Mouse (Mus musculus): ENCODE results near the gene Opn4.
A peak's percentile ranks its signal among the peaks of the same experiment; 100 is the strongest.

Gene Opn4

DNA sequence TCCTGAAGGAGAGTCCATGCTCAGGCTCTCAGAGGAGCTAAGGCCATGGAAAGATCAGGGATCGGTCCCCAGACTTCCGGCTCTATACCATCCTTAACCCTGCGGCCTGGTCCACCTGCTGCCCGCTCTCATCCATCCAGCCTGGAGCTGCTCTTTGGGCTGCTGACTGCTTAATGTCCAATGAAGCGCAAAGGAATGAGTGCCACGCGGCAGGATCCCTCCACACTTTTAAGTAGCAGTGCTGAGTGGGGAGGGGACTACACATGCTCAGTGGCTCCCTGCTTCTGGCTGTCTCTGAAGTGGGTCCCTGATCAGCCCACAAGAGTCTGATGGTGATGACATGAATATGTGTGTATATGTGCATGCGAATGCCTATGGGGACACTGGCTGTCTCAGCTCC is at the start of gene Opn4:
Gene Opn4 (minus strand): TSS at position 202 of the 400 bp plus-strand sequence.
- no peak for DNase-seq

DNA sequence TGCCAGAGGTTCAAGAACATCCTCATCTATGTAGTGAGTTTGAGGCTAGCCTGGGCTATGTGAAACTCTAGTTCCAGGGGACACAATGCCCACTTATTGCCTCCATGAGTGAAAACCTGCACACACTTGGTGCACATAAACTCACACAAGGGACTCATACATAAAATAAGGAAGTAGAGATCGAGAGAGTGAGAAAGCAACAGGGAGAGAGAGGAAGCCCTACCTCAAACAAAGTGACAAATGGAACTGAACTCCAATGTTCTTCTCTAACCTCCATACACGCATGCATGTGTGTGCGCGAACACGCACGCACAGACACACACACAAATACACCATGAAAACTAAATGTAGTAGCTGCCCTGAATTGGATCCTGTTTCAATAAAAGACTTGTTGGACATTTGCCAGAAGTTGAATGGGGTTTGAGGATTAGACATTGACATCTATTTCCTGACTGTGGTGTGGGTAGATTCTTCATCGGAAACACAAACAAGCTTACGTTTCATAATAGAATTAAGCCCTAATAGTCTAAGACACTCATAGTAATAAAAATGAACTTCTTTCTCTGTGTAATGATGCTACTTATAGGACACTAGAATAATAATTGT is 48.0 kb upstream of the Opn4 start:
- no peak for DNase-seq

DNA sequence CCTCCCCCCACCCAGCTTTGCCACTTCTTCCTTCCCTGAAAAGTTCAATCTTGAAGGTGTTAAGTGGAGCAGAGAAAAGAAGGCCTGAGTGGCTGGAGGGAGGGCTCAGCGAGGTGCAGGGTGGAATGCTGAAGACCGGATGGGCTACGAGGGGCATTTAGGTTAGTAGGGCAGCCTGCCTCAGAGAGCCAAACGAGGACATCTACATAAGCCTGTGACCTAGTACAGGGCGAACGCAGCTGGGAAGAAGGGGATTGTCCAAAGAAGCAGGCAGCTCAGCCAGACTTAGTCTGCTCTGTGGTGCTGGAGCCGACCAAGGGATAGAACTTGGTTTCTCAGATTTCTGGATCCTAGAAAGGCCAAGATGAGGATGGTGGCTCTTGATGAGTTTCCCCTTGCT is 44.2 kb upstream of the Opn4 start:
- DNase-seq: no peak

DNA sequence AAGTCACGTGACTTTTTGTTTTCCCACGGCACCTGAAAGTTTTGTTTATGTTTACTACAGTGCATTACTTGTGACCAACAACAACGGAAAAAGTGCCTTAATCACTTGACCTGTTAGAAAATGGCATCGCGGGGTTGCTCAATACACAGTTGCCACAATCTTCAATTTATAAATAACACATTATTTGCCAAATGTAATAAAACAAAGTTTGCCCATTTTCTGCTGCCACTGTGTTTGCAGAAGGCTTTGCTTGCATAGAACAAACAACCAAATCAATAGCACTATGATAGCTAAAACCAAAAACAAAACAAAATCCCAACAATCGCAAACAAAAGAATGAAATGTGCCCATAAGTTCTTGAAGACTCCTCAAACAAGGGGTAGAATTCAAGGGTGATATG is 35.8 kb upstream of the Opn4 start:
- DNase-seq: no peak

DNA sequence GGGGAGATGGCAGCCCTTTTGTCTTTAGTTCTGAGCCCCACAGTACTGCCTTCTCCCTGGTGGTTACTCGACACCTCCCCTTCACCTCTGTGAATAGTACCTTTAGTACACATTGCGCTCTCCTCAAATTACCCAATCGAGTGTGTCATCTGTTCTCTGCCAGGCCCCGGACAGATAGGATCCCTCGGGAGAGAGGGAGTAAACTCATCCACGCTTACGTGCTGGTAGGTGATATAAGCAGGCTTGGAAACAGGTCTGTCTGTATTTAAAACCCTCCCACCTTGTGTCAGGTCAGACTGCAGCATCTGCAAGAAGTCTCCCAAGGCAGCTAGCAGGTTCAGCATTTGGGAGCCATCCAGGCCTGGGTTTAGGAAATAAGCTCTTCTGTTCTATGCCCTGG is 35.2 kb upstream of the Opn4 start:
- no peak for DNase-seq

DNA sequence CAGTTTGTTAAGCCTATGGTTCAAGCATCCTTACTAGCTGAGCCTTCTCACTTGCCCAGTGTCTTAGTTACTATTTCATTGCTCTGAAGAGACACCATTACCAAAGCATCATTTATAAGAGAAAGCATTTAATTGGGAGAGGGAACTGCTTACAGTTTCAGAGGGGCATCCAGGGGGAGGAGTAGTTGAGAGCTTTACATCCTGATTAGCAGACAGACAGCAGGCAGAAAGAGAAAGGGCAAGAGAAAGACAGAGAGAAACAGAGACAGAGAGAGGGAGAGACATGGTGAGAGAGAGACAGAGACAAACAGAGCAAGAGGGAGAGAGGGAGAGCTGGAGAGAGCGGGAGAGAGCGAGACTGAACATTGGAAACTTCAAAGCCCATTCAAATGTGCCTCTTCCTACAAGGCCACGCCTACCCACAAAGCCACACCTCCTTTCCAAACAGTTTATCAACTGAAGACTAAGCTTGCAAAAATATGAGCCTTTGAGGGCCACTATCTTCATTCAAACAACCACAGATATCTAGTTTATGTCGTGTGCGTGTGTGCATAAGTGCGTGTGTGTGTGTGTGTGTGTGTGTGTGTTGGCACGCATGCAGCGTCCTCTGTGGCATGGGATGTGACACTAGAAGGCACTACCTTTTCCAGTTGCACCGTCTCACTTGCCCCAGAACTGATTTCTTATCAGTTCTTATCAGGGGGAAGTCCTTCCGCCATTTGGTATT is 32.9 kb upstream of the Opn4 start:
- no peak for DNase-seq

DNA sequence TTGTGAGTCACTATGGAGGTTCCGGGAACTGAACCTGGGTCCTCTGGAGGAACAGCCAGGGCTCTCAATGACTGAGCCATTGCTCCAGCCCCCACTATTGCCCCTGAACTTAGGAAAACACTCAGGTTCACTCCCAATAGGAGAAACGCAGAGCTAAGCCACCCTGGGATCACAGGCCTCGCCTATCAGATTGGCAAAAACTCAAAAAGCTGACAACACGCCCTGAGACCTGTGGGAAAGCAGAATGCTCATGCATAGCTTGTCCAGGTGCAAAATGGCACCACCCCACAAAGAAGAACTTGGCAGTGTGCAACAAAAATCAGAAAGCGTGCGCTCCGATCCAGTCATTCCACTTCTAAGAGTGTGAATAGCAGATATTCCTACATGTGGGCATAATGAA is 26.9 kb upstream of the Opn4 start:
- DNase-seq: no peak

DNA sequence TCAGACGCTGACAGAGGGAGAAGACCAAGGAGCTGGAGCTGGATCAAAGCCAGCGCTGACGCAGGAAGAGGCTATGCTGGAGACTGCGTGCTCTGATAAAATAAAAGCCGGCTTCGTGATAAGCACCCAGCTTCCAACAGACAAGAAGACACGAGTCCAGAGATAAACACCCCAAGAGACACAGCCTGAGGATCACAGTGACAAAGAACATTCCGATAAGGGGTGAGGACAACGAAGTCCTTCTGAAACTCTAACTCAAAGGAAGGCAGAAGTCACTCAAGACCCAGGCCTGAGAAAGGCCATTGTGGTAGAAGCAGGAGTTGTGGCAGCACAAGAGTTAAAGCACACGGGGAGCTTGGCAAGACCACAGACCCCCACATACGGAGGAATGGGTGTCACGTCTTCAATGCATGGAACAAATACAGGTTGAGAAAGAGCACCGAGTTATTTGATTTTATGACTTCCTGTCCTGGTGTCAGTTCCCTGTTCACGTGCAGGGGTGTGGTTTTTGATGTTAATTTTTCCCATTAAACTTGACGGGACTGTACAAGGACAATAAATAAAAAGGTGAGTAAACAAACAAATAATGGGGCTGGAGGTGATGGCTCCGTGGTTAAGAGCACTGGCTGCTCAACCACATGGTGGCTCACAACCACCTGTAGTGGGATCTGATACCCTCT is 23.7 kb upstream of the Opn4 start:
- DNase-seq: no peak

DNA sequence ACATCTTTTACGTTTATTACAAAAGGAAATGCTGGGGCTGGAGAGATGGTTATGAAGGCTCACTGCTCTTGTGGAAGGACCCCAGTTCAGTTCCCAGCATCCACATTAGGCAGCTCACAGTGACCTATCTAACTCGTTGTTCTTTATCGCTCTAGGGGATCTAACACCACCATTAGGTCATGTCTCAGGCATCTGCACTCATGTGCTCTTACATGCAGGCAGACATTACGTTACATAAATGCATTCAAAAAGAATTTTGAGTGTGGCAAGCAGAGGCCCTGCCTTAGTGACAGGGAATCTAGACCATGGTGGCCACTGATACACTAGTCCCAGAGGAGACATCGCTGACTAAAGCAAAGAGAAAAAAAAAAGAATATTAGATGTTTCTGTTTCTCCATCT is 23.1 kb upstream of the Opn4 start:
- no peak for DNase-seq

DNA sequence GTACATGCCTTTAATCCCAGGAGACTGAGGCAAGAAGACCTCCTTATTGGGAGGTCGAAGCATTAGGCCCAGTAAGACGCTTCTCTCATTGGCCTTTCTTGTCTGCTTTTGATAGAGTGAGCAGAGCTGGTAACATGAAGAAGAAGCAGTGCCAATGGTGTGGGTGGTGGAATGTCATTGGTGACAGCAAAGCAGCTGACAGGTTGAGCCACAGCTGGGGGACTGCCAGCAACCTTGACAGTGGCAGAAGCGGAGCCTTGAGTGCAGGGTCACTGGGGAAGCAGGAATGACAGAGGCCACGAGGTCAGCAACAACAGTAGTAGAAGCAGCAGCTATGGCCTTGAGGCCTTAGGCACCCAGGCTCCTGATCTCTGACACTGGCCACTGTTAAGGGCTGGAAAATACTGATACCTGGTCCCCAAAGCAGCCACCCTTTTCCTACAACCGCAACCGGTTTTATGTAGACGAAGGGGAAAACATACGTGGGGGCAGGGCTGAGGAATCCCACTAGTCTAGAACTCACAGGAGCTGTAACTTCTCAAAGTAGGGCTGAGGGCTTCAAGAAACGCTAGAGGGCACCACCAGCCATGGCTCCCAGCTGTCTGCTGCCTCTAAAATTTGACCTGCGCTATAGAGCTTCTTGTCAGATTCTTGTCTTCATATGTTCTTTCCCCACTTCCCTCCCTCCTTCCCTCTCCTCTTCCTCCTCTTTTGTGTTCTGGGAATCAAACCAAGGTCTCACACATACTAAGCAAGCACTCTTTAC is 20.9 kb upstream of the Opn4 start:
- DNase-seq: peak; percentile 14

DNA sequence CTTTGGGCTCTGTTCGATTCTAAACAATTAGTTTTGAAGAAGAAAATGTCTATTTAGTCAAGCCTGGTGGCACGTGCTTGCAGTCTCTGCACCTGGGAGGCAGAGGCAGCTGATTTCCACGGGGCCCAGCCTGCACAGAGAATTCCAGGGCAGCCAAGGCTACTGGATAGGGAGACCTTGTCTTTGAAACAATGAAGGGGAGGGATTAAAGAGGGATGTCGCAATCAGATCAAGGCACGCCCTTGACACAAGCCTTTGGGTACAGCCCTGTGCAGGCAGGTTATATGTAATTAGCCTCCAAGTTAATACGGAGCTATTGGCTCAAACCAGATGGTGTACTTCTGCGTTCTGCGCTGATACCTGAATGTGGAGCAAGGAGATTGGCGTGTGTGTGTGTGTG is 18.9 kb upstream of the Opn4 start:
- DNase-seq: no peak

DNA sequence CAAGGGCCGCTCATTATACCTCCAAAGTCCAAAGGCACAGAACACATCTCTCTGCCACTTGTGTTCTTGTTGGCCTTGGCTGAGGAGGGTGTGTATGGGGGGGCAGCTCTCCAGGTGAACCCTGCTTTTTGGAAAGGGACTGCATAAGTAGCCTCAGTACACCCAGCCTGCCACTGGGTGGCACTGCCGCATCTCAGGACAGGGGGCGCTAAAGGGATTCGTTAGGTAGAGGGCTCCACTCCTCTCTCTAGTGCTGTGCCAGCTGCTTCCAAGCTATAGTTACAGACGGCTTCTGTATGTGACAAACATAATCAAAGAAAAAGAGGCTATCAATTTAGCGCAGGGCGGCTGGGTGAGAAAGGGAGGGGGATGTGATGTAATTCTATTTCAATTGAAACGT is 16.9 kb upstream of the Opn4 start:
- DNase-seq: peak; percentile 84

DNA sequence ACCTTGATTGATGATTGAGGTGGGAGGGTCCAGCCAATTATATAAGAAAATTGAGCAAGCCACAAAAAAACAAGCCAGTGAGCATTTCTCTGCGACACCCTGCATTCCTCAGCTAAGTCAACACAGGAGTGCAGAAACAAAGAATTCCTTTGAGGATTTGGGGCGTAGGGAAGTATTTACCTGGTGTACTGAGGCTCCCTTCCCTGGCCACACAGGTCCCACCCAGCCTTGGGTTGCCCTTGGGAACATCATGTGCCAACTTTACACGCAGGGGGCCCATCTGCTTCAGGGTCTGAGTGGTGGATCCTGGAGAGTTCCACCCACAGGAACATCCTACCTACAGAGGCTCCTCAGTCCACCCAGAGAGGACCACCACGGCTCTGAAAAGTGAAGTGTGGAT is 15.7 kb upstream of the Opn4 start:
- no peak for DNase-seq

DNA sequence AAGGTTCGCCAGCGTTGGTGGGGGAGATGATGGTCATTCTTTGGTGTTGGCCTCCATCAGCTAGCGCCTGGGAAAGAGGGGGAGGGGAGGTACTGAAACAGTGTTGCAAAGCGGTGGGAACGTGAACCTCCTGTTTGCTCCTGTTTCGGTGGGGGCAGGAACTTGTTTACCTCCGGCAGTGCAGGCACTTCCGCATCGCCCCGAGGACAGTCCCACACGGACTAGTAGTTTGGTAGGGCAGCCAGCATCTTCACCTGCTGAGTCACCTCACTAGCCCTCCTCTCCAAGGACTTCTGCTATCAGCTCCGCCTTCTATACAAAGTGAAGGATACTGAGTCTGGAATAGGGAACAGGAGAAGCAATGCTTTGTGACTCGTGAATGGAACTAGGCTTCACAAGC is 15.1 kb upstream of the Opn4 start:
- DNase-seq: no peak

DNA sequence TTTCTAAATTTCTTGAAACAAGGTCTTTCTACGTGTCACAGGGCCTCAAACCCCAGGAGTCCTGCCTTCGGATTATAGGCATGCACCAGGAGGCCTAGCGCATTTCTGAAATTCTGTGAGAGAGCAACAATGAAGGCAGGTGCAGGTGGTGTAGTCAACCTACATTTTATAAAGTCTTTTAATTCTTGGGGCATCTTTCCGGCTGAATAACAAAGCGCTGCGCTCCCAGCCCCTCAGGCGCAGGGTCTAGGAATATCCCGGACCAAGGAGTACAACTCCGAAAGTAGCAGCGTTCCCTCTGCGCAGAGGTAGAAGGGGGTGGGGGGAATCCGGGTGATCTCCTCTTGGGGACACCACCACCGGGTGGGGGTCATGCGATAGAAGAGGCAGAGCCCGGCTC is 14.6 kb upstream of the Opn4 start:
- DNase-seq: no peak

DNA sequence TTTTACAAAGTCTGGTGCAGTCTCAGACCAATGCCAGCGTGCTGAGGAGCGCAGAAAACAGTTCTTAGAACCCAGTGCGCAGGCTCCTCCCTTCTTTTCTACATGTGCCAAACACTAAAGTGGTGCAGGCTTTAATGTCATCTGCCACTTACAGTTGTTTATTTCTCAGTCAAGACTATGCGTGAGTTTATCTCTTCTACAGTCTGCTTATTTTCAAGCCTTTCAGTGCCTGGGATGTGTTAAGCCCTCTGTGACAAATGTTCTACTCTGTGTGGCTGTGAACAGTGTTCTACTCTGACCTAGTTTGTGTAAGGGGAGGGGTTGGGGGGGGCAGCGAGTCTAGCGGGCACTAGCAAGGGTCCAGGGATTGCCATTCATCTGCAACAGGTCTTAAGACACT is 13.6 kb upstream of the Opn4 start:
- no peak for DNase-seq

DNA sequence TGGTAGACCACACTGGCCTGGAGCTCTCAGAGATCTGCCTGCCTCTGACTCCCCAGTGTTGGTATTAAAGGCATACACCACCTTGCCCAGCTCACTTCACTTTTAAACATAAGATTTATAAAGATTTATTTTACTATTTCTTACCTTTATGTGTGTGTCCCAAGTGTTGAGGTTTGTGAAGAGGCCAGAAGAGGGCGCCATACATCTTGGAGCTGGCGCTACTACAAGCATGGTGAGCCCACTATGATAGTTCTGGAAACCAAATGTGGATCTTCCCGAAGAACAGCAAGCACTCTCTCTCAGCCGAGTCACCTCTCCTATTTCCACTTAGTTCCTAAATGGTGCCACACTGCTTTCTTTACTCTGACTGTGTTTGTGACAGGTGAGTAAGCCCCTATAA is 12.3 kb upstream of the Opn4 start:
- no peak for DNase-seq

DNA sequence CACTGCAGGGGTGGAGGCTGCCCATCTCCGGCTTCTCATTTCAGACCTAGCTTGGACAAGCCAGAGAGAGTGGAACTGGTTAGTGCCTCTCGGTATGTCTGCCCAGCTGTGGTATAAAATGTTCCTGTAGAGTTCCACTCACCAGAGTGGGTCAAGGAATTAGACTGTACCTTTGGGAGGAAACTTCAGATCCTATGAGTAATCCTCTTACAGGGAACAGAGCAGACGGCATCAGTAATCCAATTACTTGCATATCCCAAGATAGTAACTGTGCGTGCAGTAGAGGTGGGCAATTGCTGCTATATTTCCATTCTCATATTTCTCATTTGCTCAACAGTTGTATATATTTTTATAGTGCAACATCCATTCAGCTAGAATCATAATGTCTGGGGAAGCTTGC is 11.6 kb upstream of the Opn4 start:
- DNase-seq: no peak

DNA sequence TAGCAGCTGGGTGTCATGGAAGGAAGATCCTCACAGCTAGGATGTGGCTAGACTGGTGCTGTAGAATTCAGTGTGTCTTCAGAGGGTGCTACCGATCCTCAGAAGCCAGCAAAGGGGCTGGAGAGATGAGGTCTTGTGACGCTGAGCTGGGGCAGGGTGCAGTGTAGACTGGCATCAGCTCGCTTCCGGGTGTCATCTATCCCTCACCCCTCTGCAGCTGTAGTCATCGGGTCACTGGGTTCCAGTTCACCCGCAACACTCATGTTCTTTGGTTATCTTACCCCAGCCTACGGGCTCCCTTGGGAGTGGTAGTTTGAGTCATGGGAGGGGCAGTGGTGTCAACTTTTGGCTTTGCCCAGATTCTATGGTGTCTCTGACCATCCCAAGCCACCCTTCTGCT is 2.0 kb upstream of the Opn4 start:
- DNase-seq: no peak

DNA sequence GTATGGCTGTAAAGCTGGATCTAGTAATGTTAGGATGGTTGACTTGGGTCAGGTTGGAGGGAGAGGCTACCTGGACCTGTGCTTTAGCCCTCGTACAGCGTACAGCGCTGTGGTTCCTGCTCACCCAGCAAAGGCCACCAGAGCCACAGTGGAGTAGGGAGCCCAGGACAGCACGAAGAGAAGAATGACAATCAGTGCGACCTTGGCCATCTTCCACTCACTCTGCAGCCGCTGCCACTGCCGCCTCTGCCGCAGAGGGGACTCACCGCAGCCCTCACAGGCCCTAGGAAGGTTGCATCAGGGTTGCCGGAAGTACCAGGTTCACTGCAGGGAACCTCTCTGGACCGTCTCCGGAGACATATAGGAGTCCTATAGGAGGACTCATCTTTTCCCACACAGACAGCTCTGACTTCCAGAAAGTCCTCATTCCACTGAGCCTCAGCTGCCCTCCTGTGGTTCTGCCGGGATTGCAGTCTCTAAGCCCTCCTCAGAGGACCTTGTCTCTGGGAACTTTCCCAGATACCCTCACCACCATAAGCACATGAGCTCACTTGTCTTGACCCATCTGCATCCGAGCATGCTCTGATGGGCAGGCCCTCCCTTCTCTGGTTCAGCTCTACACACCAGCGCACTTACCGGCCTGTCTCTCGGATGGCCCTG is 4.2 kb downstream of the Opn4 start:
- DNase-seq: no peak

DNA sequence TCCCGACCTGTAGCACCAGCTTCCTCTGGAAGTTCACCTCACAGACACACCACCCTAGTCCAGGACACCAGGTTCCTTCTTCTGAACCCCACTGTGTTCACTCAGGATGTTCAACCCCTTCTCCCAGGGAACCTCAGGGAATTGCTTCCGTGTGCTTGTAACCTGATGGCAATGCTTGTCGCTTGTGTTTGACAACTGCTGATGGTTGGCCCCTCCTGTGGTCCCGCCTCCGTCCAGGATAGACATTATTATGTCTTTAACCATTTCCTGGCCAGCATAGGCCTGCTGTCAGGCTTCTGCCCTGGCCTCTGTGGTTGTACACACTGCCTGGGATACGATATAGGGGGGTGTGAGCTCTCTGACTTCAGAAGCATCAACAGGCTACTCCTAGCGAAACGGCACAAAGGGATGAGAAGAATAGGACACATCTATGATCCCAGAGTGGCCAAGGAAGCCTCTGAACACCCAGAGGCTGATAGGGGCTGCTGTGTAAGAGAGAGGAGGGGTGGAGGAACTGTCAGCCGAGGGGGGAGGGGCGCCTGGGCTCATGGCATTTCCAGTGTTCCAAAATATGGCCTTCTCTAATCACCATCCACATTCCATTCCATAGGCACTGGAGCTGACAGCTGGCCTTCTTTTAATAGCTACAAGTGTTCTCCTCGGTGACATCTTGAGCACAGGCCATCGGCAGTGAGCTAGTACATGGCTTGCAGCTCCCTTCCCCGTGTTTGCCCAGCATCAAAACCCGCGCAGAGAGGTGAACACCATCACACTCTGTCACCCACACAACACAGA is 8.0 kb downstream of the Opn4 start:
- DNase-seq: no peak
